Mouse (Mus musculus) hindbrain, postnatal 0 days (tissue): ENCODE results near the gene Gse1. TPM values are rescaled to one million over a fixed set of nuclear protein-coding genes. Genes with fewer than 3 reads are reported as not detected.

Experiments
- ATAC-seq: fragments of 200-750 bp; cut with Nextera tagmentation; 2 replicates; pipeline ENCODE4 v1.8.0; 2017; ENCODE audit warnings: mild to moderate bottlenecking, moderate TSS enrichment, moderate library complexity
- DNase-seq: peaks from one replicate; pipeline ENCODE4 v3.0.0-alpha.2; 2015; ENCODE audit warnings: low spot score
- H3K27ac ChIP-seq: fragments of 300-500 bp; sonication (generic); 2 replicates; pipeline ENCODE4 v1.5.1; 2014; ENCODE audit warnings: mild to moderate bottlenecking
- H3K27me3 ChIP-seq: fragments of 300-500 bp; sonication (generic); 2 replicates; pipeline ENCODE4 v1.6.1; 2014; ENCODE audit warnings: low read length, mixed read lengths; ENCODE audit not compliant: insufficient read depth
- H3K36me3 ChIP-seq: fragments of 300-500 bp; sonication (generic); 2 replicates; pipeline ENCODE4 v1.6.1; 2014; ENCODE audit warnings: low read length, mixed read lengths; ENCODE audit not compliant: insufficient read depth
- H3K4me1 ChIP-seq: fragments of 300-500 bp; sonication (generic); 2 replicates; pipeline ENCODE4 v1.6.1; 2014; ENCODE audit warnings: antibody characterized with exemption, low read length, mixed read lengths; ENCODE audit not compliant: insufficient read depth
- H3K4me2 ChIP-seq: fragments of 300-500 bp; sonication (generic); 2 replicates; pipeline ENCODE4 v1.6.1; 2014; ENCODE audit warnings: low read depth, mild to moderate bottlenecking, low read length, moderate library complexity, mixed read lengths
- H3K4me3 ChIP-seq: fragments of 300-500 bp; sonication (generic); 2 replicates; pipeline ENCODE4 v1.5.1; 2014; ENCODE audit warnings: low read length
- H3K9ac ChIP-seq: fragments of 300-500 bp; sonication (generic); replicated peaks from 2 replicates; pipeline ENCODE4 v1.6.1; 2014; ENCODE audit warnings: mild to moderate bottlenecking, low read length, moderate library complexity, mixed read lengths
- H3K9me3 ChIP-seq: fragments of 300-500 bp; sonication (generic); 2 replicates; pipeline ENCODE4 v1.6.1; 2016; ENCODE audit warnings: low read length, mixed read lengths
- CTCF ChIP-seq: IDR thresholded peaks from 2 replicates; pipeline ENCODE4 v1.5.1; 2016; ENCODE audit warnings: antibody characterized with exemption, control low read depth, low read depth
- WGBS: fragments of 180-500 bp; shearing (Covaris S2); extraction: QIAGEN DNeasy Blood & Tissue Kit; methylation state at CpG from one replicate; pipeline ENCODE4 v1.1.7; 2014; 5-methylcytosine and 5-hydroxymethylcytosine counted together
- microRNA-seq, 2 experiments: library from miRNA; unstranded; fragments of <30 nt; microRNA quantifications; one replicate each; pipeline ENCODE4; 2016
- polyA plus RNA-seq: library from polyadenylated mRNA; unstranded; fragments of >200 nt; fragmentation: Nextera tagmentation; extraction: Ambion mirVana; gene quantifications from 2 replicates; pipeline ENCODE4 v1.2.1, GENCODE M21; 2015
- total RNA-seq: library from RNA; depleted of rRNA; stranded (reverse); fragments of >200 nt; gene quantifications from 2 replicates; pipeline ENCODE4 v1.2.3, GENCODE M21; 2014; rRNA removed

Gse1 gene
- total and polyA plus RNA-seq, 2 experiments from 2014 or later = 13.4 to 48.3 TPM

DNA sequence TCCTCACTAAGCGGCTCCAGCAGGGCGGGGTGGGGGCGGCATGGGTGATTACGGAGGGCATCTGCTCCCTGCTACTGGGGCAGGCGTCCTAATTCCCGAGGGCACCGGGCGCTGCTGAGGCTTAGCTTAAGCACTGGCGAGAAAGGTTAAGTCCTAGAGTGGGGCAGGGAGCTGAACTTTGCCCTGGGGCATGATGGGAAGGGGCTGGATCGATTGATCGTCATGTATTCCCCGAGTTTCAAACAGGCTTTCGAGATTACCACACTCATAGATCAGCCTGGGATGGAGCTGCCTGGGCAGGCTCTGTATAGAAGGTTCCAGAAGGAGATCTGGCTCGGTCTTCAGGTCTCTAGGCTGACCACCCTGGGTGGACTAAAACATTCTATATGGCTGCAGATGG, 393.9 kb downstream of the Gse1 start:
- H3K4me3 ChIP-seq = no peak overlapping the region
- H3K27me3 ChIP-seq = no peaks in the 10 kb centered on the region
- no peak overlapping the region for H3K9ac ChIP-seq
- ATAC-seq (no peak), DNase-seq (no peak)
- no peaks in the 10 kb centered on the region for H3K36me3 ChIP-seq
- no peaks in the 10 kb centered on the region for H3K9me3 ChIP-seq
- H3K4me1 ChIP-seq = no peaks in the 10 kb centered on the region
- no peak for TF ChIP-seq CTCF
- 74% methylated on average over 14 of the region's 14 CpGs for WGBS
- no peak overlapping the region for H3K27ac ChIP-seq
- H3K4me2 ChIP-seq = no peak overlapping the region

DNA sequence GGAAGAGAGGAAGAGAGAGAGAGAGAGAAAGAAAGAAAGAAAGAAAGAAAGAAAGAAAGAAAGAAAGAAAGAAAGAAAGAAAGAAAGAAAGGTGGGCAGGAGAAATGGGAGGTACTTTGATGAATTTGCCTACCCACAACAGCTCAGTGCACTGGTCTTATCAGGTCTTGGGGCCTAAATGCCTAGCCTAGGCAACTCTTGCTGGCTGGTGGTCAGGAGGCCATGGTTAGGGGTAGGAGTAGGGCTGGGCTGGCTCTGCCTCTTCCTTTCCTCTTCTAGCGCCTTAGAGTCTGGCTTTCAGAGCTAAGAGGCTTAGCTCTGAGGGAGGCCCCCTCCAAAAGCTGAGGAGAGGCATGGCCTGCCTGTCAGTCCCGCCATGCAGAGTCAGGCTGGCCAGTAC, 395.4 kb downstream of the Gse1 start:
- Histone ChIP-seq H3K36me3 (no peaks in the 10 kb centered on the region), H3K4me2 (no peak overlapping the region), H3K4me1 (no peaks in the 10 kb centered on the region), H3K27me3 (no peaks in the 10 kb centered on the region), H3K27ac (no peak overlapping the region), H3K4me3 (no peak overlapping the region), H3K9ac (no peak overlapping the region), H3K9me3 (no peaks in the 10 kb centered on the region)
- TF ChIP-seq CTCF = no peak
- WGBS = 42% methylated on average over 2 of the region's 2 CpGs
- DNase-seq (no peak), ATAC-seq (no peak)

DNA sequence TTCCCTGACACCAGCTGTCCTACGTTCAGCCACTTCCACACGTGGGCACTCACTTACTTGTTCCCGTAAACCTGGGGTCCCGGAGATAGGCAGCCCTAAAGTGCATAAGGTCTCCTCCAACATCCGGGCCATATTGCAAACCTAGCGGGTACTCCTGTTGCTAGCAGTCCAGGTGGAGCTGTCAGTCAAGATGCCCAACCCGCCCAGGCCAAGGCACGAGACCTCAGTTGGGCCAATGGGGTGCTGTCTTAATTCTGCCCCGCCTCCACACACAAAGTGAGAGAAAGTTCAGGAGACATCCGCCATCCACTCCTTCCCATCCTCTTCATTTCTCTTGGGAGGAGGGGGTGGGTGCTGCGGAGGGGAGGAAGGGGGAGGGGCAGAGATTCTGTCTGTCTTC, 398.2 kb downstream of the Gse1 start:
- no peak for TF ChIP-seq CTCF
- Histone ChIP-seq H3K27ac (no peak overlapping the region), H3K27me3 (no peaks in the 10 kb centered on the region), H3K36me3 (no peaks in the 10 kb centered on the region), H3K4me2 (no peak overlapping the region), H3K9me3 (no peaks in the 10 kb centered on the region), H3K4me1 (no peaks in the 10 kb centered on the region), H3K4me3 (no peak overlapping the region), H3K9ac (no peak overlapping the region)
- DNase-seq = no peak
- whole genome bisulfite sequencing = 72% methylated on average over 11 of the region's 11 CpGs
- ATAC-seq = no peak

DNA sequence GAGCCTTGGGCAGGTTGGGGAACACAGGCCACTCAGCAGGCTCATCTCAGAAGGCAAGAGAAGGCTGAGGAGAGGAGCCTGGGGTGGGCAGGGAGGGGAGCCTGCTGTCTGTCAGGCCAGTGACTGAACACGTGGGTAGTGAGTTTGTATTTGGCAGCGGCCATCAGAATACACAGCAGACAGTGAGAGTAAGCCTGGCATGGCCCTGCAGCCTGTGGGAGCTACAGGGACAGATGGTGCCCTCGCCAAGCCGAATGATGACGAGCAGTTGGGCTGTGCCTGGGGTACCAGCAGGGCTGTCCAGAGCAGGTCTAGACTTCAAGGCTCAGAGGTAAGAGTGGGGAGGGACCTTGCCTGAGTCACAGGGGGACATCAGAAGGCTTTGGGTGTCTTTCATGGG, 399.0 kb downstream of the Gse1 start:
- H3K9ac ChIP-seq = no peak overlapping the region
- no peaks in the 10 kb centered on the region for H3K36me3 ChIP-seq
- no peaks in the 10 kb centered on the region for H3K27me3 ChIP-seq
- no peak overlapping the region for H3K4me2 ChIP-seq
- TF ChIP-seq CTCF = no peak
- WGBS = 49% methylated on average over 5 of the region's 5 CpGs
- DNase-seq (peak; percentile 67), ATAC-seq (peak; percentile 67)
- no peaks in the 10 kb centered on the region for H3K9me3 ChIP-seq
- H3K27ac ChIP-seq = no peak overlapping the region
- H3K4me1 ChIP-seq = no peaks in the 10 kb centered on the region
- H3K4me3 ChIP-seq = no peak overlapping the region

DNA sequence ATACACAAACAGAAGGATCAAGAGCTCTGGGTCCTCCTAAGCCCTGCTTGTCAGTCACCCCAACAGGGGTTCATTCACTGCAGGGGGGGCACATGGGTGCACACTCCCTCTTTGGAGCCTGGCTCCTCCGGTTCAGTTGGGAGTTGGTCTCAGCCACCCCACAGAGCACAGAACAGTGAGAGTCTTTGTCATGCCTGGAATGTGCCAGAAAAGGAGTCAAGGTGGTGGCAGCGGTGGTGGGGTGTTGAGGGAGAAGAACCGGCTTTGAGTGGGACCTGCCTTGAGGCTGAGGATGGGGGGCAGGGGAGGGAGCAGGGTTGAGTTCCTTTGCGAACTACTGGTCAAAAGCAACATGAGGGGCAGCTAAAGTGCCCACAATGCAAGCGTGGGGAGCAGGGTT, 401.8 kb downstream of the Gse1 start:
- ATAC-seq (no peak), DNase-seq (no peak)
- Histone ChIP-seq H3K4me1 (no peaks in the 10 kb centered on the region), H3K27ac (no peak overlapping the region), H3K9me3 (no peaks in the 10 kb centered on the region), H3K9ac (no peak overlapping the region), H3K36me3 (no peaks in the 10 kb centered on the region), H3K27me3 (no peaks in the 10 kb centered on the region), H3K4me2 (no peak overlapping the region), H3K4me3 (no peak overlapping the region)
- TF ChIP-seq CTCF = no peak
- WGBS = 45% methylated on average over 5 of the region's 5 CpGs

DNA sequence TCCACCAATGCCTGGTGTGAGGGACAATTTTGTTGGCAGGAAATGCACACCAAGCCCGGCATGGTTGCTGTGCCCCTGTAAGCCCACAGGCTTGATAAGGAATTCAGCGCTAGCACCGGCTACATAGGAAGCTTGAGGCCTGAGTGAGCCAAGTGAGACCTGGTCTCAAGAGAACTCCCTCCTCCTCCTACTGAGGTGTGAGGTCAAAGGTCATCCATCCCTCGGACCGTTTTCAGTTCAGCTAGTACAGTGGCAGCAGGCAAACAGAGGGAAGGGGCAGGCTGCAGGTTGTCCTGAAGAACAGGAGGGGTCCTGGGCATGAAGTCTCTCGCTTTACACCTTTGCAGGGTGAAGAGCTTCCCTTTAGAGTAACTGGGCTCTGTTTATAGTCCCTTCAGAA, 402.6 kb downstream of the Gse1 start:
- WGBS = 63% methylated on average over 6 of the region's 6 CpGs
- Histone ChIP-seq H3K9me3 (no peaks in the 10 kb centered on the region), H3K9ac (no peak overlapping the region), H3K4me3 (no peak overlapping the region), H3K36me3 (no peaks in the 10 kb centered on the region), H3K4me2 (no peak overlapping the region), H3K4me1 (no peaks in the 10 kb centered on the region), H3K27ac (no peak overlapping the region), H3K27me3 (no peaks in the 10 kb centered on the region)
- ATAC-seq (no peak), DNase-seq (no peak)
- TF ChIP-seq CTCF = no peak

Small RNAs within 50 kb of the gene (microRNA-seq; reads per million reads assigned to microRNA genes)
- gene Gm22715 (0 reads per million in 2 experiments), gene Mir7687 (0 to 0.53 reads per million in 2 experiments)

Other genes with a start within 250 kb of the Gse1 start
- gene Crispld2, start 236.0 kb upstream of the Gse1 start, total RNA-seq = 3.5 and 5.6 TPM in 2 replicates
- 2.5 and 2.6 TPM in 2 replicates for gene Crispld2, start 236.0 kb upstream of the Gse1 start, polyA plus RNA-seq
- gene Zdhhc7, start 127.0 kb upstream of the Gse1 start, total RNA-seq = 37.7 and 46.2 TPM in 2 replicates
- 25.3 and 26.6 TPM in 2 replicates for gene Zdhhc7, start 127.0 kb upstream of the Gse1 start, polyA plus RNA-seq
- gene 6430548M08Rik, start 114.3 kb upstream of the Gse1 start, total RNA-seq = 66.1 and 75.6 TPM in 2 replicates
- gene 6430548M08Rik, start 114.3 kb upstream of the Gse1 start, polyA plus RNA-seq = 33.9 and 35.6 TPM in 2 replicates
- 1.2 and 3.3 TPM in 2 replicates for gene Fam92b, start 51.0 kb upstream of the Gse1 start, total RNA-seq
- 1.6 and 2.0 TPM in 2 replicates for gene Fam92b, start 51.0 kb upstream of the Gse1 start, polyA plus RNA-seq